ENCODE assay signal across 8 mouse cellular contexts in the genomic region with DNA sequence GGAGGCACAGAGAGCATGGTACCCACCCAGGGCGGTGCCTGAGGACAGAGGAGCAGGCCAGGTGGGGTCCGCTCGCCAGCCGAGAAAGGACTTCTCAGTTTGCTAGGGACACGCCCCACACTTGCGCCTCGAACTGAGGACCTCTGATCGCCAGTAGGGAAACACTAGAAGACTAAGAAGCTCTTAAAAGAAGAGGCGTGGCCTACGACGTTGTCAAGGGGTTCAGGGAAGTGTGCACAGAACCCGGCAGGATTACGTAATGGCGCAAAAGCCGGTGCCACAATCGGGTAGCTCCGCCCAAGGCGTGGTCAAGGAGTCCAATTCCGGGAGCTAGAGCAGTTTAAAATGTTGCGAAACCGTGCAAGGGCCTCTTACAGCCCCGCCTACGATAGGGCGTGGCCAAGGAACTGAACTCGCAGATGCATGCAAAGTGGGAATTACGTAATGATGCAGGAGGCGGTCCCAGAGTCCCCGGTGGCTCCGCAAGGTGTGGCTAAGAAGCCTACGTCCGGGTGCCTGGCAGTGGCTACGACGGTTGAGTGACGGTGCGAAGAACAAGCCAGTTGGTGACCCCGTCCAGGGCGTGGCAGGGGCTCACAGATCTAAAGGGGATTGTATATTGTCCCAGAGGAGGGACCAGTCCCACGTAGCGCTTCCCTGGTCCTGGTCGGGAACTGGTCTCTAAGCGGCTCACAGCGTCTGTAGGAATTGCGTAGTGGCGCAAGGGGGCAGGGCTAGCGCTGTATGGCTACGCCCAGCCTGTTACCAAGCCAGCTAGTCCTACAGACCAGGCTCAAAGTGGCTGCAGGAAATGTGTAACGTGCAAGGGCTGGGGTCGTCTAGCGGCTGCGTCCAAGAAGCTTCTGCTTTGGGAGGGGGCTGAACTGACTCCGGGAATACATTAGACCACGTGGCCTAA. TPM values are rescaled to one million over a fixed set of nuclear protein-coding genes. Genes with fewer than 3 reads are reported as not detected.
DNase-seq lines count a peak whose midpoint lies in the region; ATAC-seq and TF ChIP-seq lines count a peak whose summit lies in the region.

Abhd11 (plus strand) TSS at position 482 of the 919 bp plus-strand sequence.

- H3K27me3 ChIP-seq in ES-Bruce4 (ENCODE audit: control insufficient read depth, insufficient read depth, low read length, poor library complexity, severe bottlenecking) = no peaks in the 10 kb centered on the region
- 0 out of 2 replicates have a peak, but pooled peaks cover 8% of the 10 kb centered on the region for H3K27me3 ChIP-seq in forebrain, embryonic 13.5 days
- H3K27me3 ChIP-seq in liver, postnatal 0 days (ENCODE audit: insufficient read depth, low read length) = no peaks in the 10 kb centered on the region
- H3K27me3 ChIP-seq in neural tube, embryonic 14.5 days (ENCODE audit: control insufficient read depth, insufficient read depth, low read length) = no peaks in the 10 kb centered on the region

- under 1% methylated on average over 52 of the region's 52 CpGs for WGBS in forebrain, embryonic 13.5 days
- WGBS in large intestine, adult 2 months = under 1% methylated on average over 52 of the region's 52 CpGs
- under 1% methylated on average over 52 of the region's 52 CpGs for WGBS in liver, postnatal 0 days (ENCODE audit: insufficient replicate concordance)
- 0% methylated on average over 52 of the region's 52 CpGs for WGBS in neural tube, embryonic 14.5 days

- ATAC-seq in cerebellum, adult (ENCODE audit: insufficient number of reproducible peaks, low FRiP score, low TSS enrichment) = peak; percentile 79
- peak; percentile 91 for ATAC-seq in forebrain, embryonic 13.5 days
- ATAC-seq in liver, postnatal 0 days = peak; percentile 84
- peak; percentile 87 for ATAC-seq in neural tube, embryonic 14.5 days (ENCODE audit: low read depth)

- TF ChIP-seq EP300 in ES-Bruce4 (IDR thresholded peaks at IDR 0.05; ENCODE audit: insufficient read depth, low read depth, low read length) = 0 out of 2 replicates have a peak, but pooled peaks have one; percentile 24
- peak; percentile 89 for TF ChIP-seq EP300 in liver, postnatal 0 days (IDR thresholded peaks at IDR 0.05; ENCODE audit: low read depth)

- peak; percentile 90 for TF ChIP-seq POLR2A in ES-Bruce4 (IDR thresholded peaks at IDR 0.05; ENCODE audit: insufficient read depth, low read length)

- intact Hi-C loops in heart, postnatal 10 days (cut with DNase I) = no loop called here

- TF ChIP-seq CTCF in ES-Bruce4 (IDR thresholded peaks at IDR 0.05; ENCODE audit: low read depth, low read length) = no peak
- peak; percentile 35; the same call in 1 of the 2 replicates for TF ChIP-seq CTCF in liver, postnatal 0 days (IDR thresholded peaks at IDR 0.05; ENCODE audit: low read depth)

- 0 out of 2 replicates have a peak, but pooled peaks cover 2% of the 10 kb centered on the region for H3K36me3 ChIP-seq in ES-Bruce4 (ENCODE audit: control insufficient read depth, insufficient read depth, low read length, poor library complexity, severe bottlenecking)
- no peaks in the 10 kb centered on the region for H3K36me3 ChIP-seq in forebrain, embryonic 13.5 days (ENCODE audit: poor library complexity, severe bottlenecking)
- no peaks in the 10 kb centered on the region for H3K36me3 ChIP-seq in liver, postnatal 0 days (replicated peaks; ENCODE audit: insufficient read depth, low read length)
- H3K36me3 ChIP-seq in neural tube, embryonic 14.5 days (ENCODE audit: control insufficient read depth, insufficient read depth, low read length) = no peaks in the 10 kb centered on the region

- H3K9me3 ChIP-seq in ES-Bruce4 (replicated peaks; ENCODE audit: control insufficient read depth, insufficient read depth, low read length, poor library complexity, severe bottlenecking) = no peaks in the 10 kb centered on the region
- no peaks in the 10 kb centered on the region for H3K9me3 ChIP-seq in forebrain, embryonic 13.5 days (replicated peaks)
- no peaks in the 10 kb centered on the region for H3K9me3 ChIP-seq in liver, postnatal 0 days (ENCODE audit: low read length)
- no peaks in the 10 kb centered on the region for H3K9me3 ChIP-seq in neural tube, embryonic 14.5 days (ENCODE audit: control insufficient read depth, low read length)

- peaks cover 6% of the 10 kb centered on the region for H3K4me1 ChIP-seq in ES-Bruce4 (ENCODE audit: control insufficient read depth, insufficient read depth, low read length)
- peaks cover 36% of the 10 kb centered on the region for H3K4me1 ChIP-seq in forebrain, embryonic 13.5 days
- peaks cover 22% of the 10 kb centered on the region for H3K4me1 ChIP-seq in liver, postnatal 0 days (ENCODE audit: insufficient read depth)
- peaks cover 8% of the 10 kb centered on the region; the same call in 1 of the 2 replicates for H3K4me1 ChIP-seq in neural tube, embryonic 14.5 days (ENCODE audit: control insufficient read depth, insufficient read depth, low read length)

- DNase-seq in heart, postnatal 10 days = peak; percentile 98 to 99
- DNase-seq in large intestine, adult 2 months (ENCODE audit: low read depth, low spot score) = peak; percentile 100
- peak; percentile 100 for DNase-seq in liver, postnatal 0 days
- peak; percentile 99 for DNase-seq in testis, postnatal 10 days (ENCODE audit: low spot score)

- peak within 1 kb of the TSS; percentile 96 for H3K27ac ChIP-seq in ES-Bruce4 (ENCODE audit: insufficient read depth, low read length)
- peak within 1 kb of the TSS; percentile 96 for H3K27ac ChIP-seq in forebrain, embryonic 13.5 days
- H3K27ac ChIP-seq in liver, postnatal 0 days (ENCODE audit: low read depth) = peak within 1 kb of the TSS; percentile 96
- peak within 1 kb of the TSS; percentile 98 for H3K27ac ChIP-seq in neural tube, embryonic 14.5 days (ENCODE audit: low read depth, low read length)

- H3K4me2 ChIP-seq in forebrain, embryonic 13.5 days = peak within 1 kb of the TSS; percentile 73
- H3K4me2 ChIP-seq in liver, postnatal 0 days (ENCODE audit: low read depth, low read length) = peak within 1 kb of the TSS; percentile 75
- peak within 1 kb of the TSS; percentile 89 for H3K4me2 ChIP-seq in neural tube, embryonic 14.5 days (ENCODE audit: low read depth, low read length)

- peak within 1 kb of the TSS; percentile 84 for H3K4me3 ChIP-seq in ES-Bruce4 (ENCODE audit: low read depth, low read length)
- peak within 1 kb of the TSS; percentile 60 for H3K4me3 ChIP-seq in forebrain, embryonic 13.5 days
- peak within 1 kb of the TSS; percentile 67 for H3K4me3 ChIP-seq in liver, postnatal 0 days (ENCODE audit: low read depth, low read length)
- peak within 1 kb of the TSS; percentile 55 for H3K4me3 ChIP-seq in neural tube, embryonic 14.5 days (ENCODE audit: low read depth, low read length)

- peak within 1 kb of the TSS; percentile 77 for H3K9ac ChIP-seq in ES-Bruce4 (ENCODE audit: low read depth, poor library complexity, severe bottlenecking)
- peak within 1 kb of the TSS; percentile 78 for H3K9ac ChIP-seq in forebrain, embryonic 13.5 days
- H3K9ac ChIP-seq in liver, postnatal 0 days (replicated peaks) = peak within 1 kb of the TSS; percentile 73
- H3K9ac ChIP-seq in neural tube, embryonic 14.5 days (replicated peaks; ENCODE audit: low read depth, low read length) = peak within 1 kb of the TSS; percentile 74

RNA-seq across cellular contexts. Expression of gene Abhd11, which starts in this region (rescaled TPM):
- 45.8 and 48.4 TPM in 2 replicates for polyA plus RNA-seq in ES-Bruce4 (2011; ENCODE audit: insufficient read depth, insufficient read length, low read depth, missing spikeins)
- 47.9 and 53.4 TPM in 2 replicates for polyA plus RNA-seq in forebrain, embryonic 13.5 days (2015; fragmentation: Nextera tagmentation; extraction: Ambion mirVana)
- total RNA-seq in heart, postnatal 10 days (2021) = 10 to 100 TPM; 58.2 to 64.1 TPM
- polyA plus RNA-seq in large intestine, adult 2 months (2012; rRNA removed) = 159 and 170 TPM in 2 replicates
- 47.9 and 49.2 TPM in 2 replicates for polyA plus RNA-seq in liver, postnatal 0 days (2015; fragmentation: Nextera tagmentation; extraction: Ambion mirVana)
- polyA plus RNA-seq in neural tube, embryonic 14.5 days (2014; fragmentation: Nextera tagmentation; extraction: Ambion mirVana) = 74.8 and 79.6 TPM in 2 replicates

Comparison
In these comparisons a context has a peak if more than half of its experiments do, and no peak if none do; other contexts are left out.
1. Peak in every context shown above with its lines: DNase-seq, ATAC-seq, H3K4me3 ChIP-seq and H3K27ac ChIP-seq.